Mouse (Mus musculus): ENCODE data around the gene 6430628N08Rik. TPM values are rescaled to one million over a fixed set of nuclear protein-coding genes. Genes with fewer than 3 reads are reported as not detected.

6430628N08Rik gene
- polyA plus RNA-seq, 1 experiment from 2014 or later: 0.11 TPM

GRCm38 (mm10) chr4:115897901-115898631 lies 7.6 kb downstream of the 6430628N08Rik start:
- H3K4me3 ChIP-seq: peak overlapping the region; percentile 61
- no peaks in the 10 kb centered on the region for H3K36me3 ChIP-seq
- H3K9me3 ChIP-seq (replicated peaks): no peaks in the 10 kb centered on the region
- peaks cover 15% of the 10 kb centered on the region for H3K4me1 ChIP-seq
- WGBS: under 1% methylated on average over 56 of the region's 56 CpGs
- peaks cover 97% of the 10 kb centered on the region for H3K27me3 ChIP-seq (ENCODE audit: low read depth, poor library complexity, severe bottlenecking)
- H3K27ac ChIP-seq: peak overlapping the region; percentile 72
- DNase-seq (ENCODE audit: low spot score): peak; percentile 71

- Histone ChIP-seq H3K9me3 (replicated peaks) (no peaks in the 10 kb centered on the region), H3K4me1 (peaks cover 32% of the 10 kb centered on the region), H3K4me3 (no peak overlapping the region), H3K27me3 (ENCODE audit: low read depth, poor library complexity, severe bottlenecking) (peaks cover 98% of the 10 kb centered on the region), H3K27ac (no peak overlapping the region), H3K36me3 (no peaks in the 10 kb centered on the region)
- DNase-seq (ENCODE audit: low spot score): peak; percentile 81
- 19% methylated on average over 5 of the region's 5 CpGs for WGBS
Observed at GRCm38 (mm10) chr4:115902816-115903215, 12.4 kb downstream of the 6430628N08Rik start.

GRCm38 (mm10) chr4:115904375-115904774 lies 13.9 kb downstream of the 6430628N08Rik start:
- no peak for DNase-seq (ENCODE audit: low spot score)
- Histone ChIP-seq H3K9me3 (replicated peaks) (no peaks in the 10 kb centered on the region), H3K36me3 (no peaks in the 10 kb centered on the region), H3K27me3 (ENCODE audit: low read depth, poor library complexity, severe bottlenecking) (peaks cover 98% of the 10 kb centered on the region), H3K4me3 (no peak overlapping the region), H3K27ac (no peak overlapping the region), H3K4me1 (peaks cover 28% of the 10 kb centered on the region)
- WGBS: 4% methylated on average over 12 of the region's 12 CpGs

- Histone ChIP-seq H3K27ac (no peak overlapping the region), H3K4me3 (no peak overlapping the region), H3K9me3 (replicated peaks) (no peaks in the 10 kb centered on the region), H3K36me3 (no peaks in the 10 kb centered on the region), H3K4me1 (peaks cover 28% of the 10 kb centered on the region), H3K27me3 (ENCODE audit: low read depth, poor library complexity, severe bottlenecking) (peaks cover 93% of the 10 kb centered on the region)
- 7% methylated on average over 7 of the region's 7 CpGs for WGBS
- no peak for DNase-seq (ENCODE audit: low spot score)
Observed at GRCm38 (mm10) chr4:115905701-115906100, 15.2 kb downstream of the 6430628N08Rik start.

GRCm38 (mm10) chr4:115906791-115907190 lies 16.3 kb downstream of the 6430628N08Rik start:
- WGBS: 85% methylated on average over 3 of the region's 3 CpGs
- no peaks in the 10 kb centered on the region for H3K9me3 ChIP-seq (replicated peaks)
- no peak overlapping the region for H3K4me3 ChIP-seq
- H3K36me3 ChIP-seq: no peaks in the 10 kb centered on the region
- no peak for DNase-seq (ENCODE audit: low spot score)
- peaks cover 93% of the 10 kb centered on the region for H3K27me3 ChIP-seq (ENCODE audit: low read depth, poor library complexity, severe bottlenecking)
- no peak overlapping the region for H3K27ac ChIP-seq
- H3K4me1 ChIP-seq: peaks cover 36% of the 10 kb centered on the region

GRCm38 (mm10) chr4:115907994-115908393 lies 17.5 kb downstream of the 6430628N08Rik start:
- WGBS: 77% methylated on average over 1 of the region's 1 CpGs
- peaks cover 40% of the 10 kb centered on the region for H3K4me1 ChIP-seq
- H3K27me3 ChIP-seq (ENCODE audit: low read depth, poor library complexity, severe bottlenecking): peaks cover 94% of the 10 kb centered on the region
- no peaks in the 10 kb centered on the region for H3K9me3 ChIP-seq (replicated peaks)
- no peak overlapping the region for H3K27ac ChIP-seq
- no peaks in the 10 kb centered on the region for H3K36me3 ChIP-seq
- no peak overlapping the region for H3K4me3 ChIP-seq
- no peak for DNase-seq (ENCODE audit: low spot score)

- Histone ChIP-seq H3K4me1 (peaks cover 40% of the 10 kb centered on the region), H3K27ac (no peak overlapping the region), H3K27me3 (ENCODE audit: low read depth, poor library complexity, severe bottlenecking) (peaks cover 94% of the 10 kb centered on the region), H3K4me3 (no peak overlapping the region), H3K36me3 (no peaks in the 10 kb centered on the region), H3K9me3 (replicated peaks) (no peaks in the 10 kb centered on the region)
- no peak for DNase-seq (ENCODE audit: low spot score)
- 29% methylated on average over 7 of the region's 7 CpGs for WGBS
Observed at GRCm38 (mm10) chr4:115908641-115909040, 18.2 kb downstream of the 6430628N08Rik start.

- Histone ChIP-seq H3K27ac (peak overlapping the region; percentile 46; the same call in 1 of the 2 replicates), H3K4me1 (peaks cover 17% of the 10 kb centered on the region), H3K4me3 (peak overlapping the region; percentile 18; the same call in 1 of the 2 replicates), H3K36me3 (no peaks in the 10 kb centered on the region), H3K27me3 (ENCODE audit: low read depth, poor library complexity, severe bottlenecking) (peaks cover 86% of the 10 kb centered on the region), H3K9me3 (replicated peaks) (no peaks in the 10 kb centered on the region)
- 1% methylated on average over 4 of the region's 4 CpGs for WGBS
- DNase-seq (ENCODE audit: low spot score): no peak
Observed at GRCm38 (mm10) chr4:115911586-115911985, 21.1 kb downstream of the 6430628N08Rik start.

- Histone ChIP-seq H3K9me3 (replicated peaks) (no peaks in the 10 kb centered on the region), H3K27ac (no peak overlapping the region), H3K4me1 (peaks cover 11% of the 10 kb centered on the region), H3K36me3 (no peaks in the 10 kb centered on the region), H3K4me3 (no peak overlapping the region), H3K27me3 (ENCODE audit: low read depth, poor library complexity, severe bottlenecking) (peaks cover 97% of the 10 kb centered on the region)
- no peak for DNase-seq (ENCODE audit: low spot score)
- 85% methylated on average over 16 of the region's 16 CpGs for WGBS
Observed at GRCm38 (mm10) chr4:115919911-115920310, 29.4 kb downstream of the 6430628N08Rik start.

- no peak overlapping the region for H3K27ac ChIP-seq
- peaks cover 10% of the 10 kb centered on the region for H3K4me1 ChIP-seq
- no peaks in the 10 kb centered on the region for H3K36me3 ChIP-seq
- H3K27me3 ChIP-seq (ENCODE audit: low read depth, poor library complexity, severe bottlenecking): peaks cover 96% of the 10 kb centered on the region
- no peak for DNase-seq (ENCODE audit: low spot score)
- no peaks in the 10 kb centered on the region for H3K9me3 ChIP-seq (replicated peaks)
- WGBS: 86% methylated on average over 5 of the region's 5 CpGs
- H3K4me3 ChIP-seq: no peak overlapping the region
Observed at GRCm38 (mm10) chr4:115922688-115923087, 32.2 kb downstream of the 6430628N08Rik start.

- DNase-seq (ENCODE audit: low spot score): no peak
- 75% methylated on average over 16 of the region's 16 CpGs for WGBS
- H3K4me3 ChIP-seq: no peak overlapping the region
Observed at GRCm38 (mm10) chr4:115923262-115923880, 32.9 kb downstream of the 6430628N08Rik start.

GRCm38 (mm10) chr4:115927637-115928036 lies 37.2 kb downstream of the 6430628N08Rik start:
- WGBS: 52% methylated on average over 7 of the region's 7 CpGs
- H3K27ac ChIP-seq: no peak overlapping the region
- no peak for DNase-seq (ENCODE audit: low spot score)

More at GRCm38 (mm10) chr4:115923262-115923880, 32.9 kb downstream of the 6430628N08Rik start:
- no peak overlapping the region for H3K27ac ChIP-seq
- peaks cover 96% of the 10 kb centered on the region for H3K27me3 ChIP-seq (ENCODE audit: low read depth, poor library complexity, severe bottlenecking)
- peaks cover 3% of the 10 kb centered on the region; the same call in 1 of the 2 replicates for H3K4me1 ChIP-seq
- H3K9me3 ChIP-seq (replicated peaks): no peaks in the 10 kb centered on the region
- H3K36me3 ChIP-seq: no peaks in the 10 kb centered on the region

GRCm38 (mm10) chr4:115931556-115932088 lies 41.2 kb downstream of the 6430628N08Rik start:
- WGBS: 48% methylated on average over 13 of the region's 13 CpGs
- Histone ChIP-seq H3K27ac (no peak overlapping the region), H3K27me3 (ENCODE audit: low read depth, poor library complexity, severe bottlenecking) (peaks cover 99% of the 10 kb centered on the region), H3K9me3 (replicated peaks) (no peaks in the 10 kb centered on the region), H3K4me3 (no peak overlapping the region), H3K4me1 (peaks cover 23% of the 10 kb centered on the region), H3K36me3 (no peaks in the 10 kb centered on the region)
- no peak for DNase-seq (ENCODE audit: low spot score)

More at GRCm38 (mm10) chr4:115927637-115928036, 37.2 kb downstream of the 6430628N08Rik start:
- no peaks in the 10 kb centered on the region for H3K36me3 ChIP-seq
- 0 out of 2 replicates have a peak, but pooled peaks cover 3% of the 10 kb centered on the region for H3K4me1 ChIP-seq
- H3K27me3 ChIP-seq (ENCODE audit: low read depth, poor library complexity, severe bottlenecking): peaks cover 96% of the 10 kb centered on the region
- no peak overlapping the region for H3K4me3 ChIP-seq
- no peaks in the 10 kb centered on the region for H3K9me3 ChIP-seq (replicated peaks)
